Mouse (Mus musculus) liver, embryonic 11.5 days (tissue): ENCODE data around the gene Mov10. TPM values are rescaled to one million over a fixed set of nuclear protein-coding genes. Genes with fewer than 3 reads are reported as not detected.

Experiments used
- polyA plus RNA-seq: library from polyadenylated mRNA; unstranded; fragments of >200 nt; fragmentation: Nextera tagmentation; extraction: Ambion mirVana; gene quantifications from 2 replicates; pipeline ENCODE4 v1.2.1, GENCODE M21; 2014

Mov10 gene
- polyA plus RNA-seq, 1 experiment from 2014 or later, result 36.0 TPM

Other genes with a start within 250 kb of the Mov10 start
- 92.2 and 109 TPM in 2 replicates for gene Slc16a1, start 179.9 kb downstream of the Mov10 start, polyA plus RNA-seq
- gene Ppm1j, start 37.5 kb downstream of the Mov10 start, polyA plus RNA-seq, result 1.8 and 1.9 TPM in 2 replicates
- not detected in 2 replicates for gene Fam19a3, start 36.7 kb downstream of the Mov10 start, polyA plus RNA-seq
- 57.3 and 64.9 TPM in 2 replicates for gene Rhoc, start 30.2 kb downstream of the Mov10 start, polyA plus RNA-seq
- 22.5 and 25.6 TPM in 2 replicates for gene St7l, start 45.4 kb upstream of the Mov10 start, polyA plus RNA-seq
- gene Capza1, start 45.9 kb upstream of the Mov10 start, polyA plus RNA-seq, result 169 and 209 TPM in 2 replicates
- 0.52 and 0.73 TPM in 2 replicates for gene Wnt2b, start 143.4 kb upstream of the Mov10 start, polyA plus RNA-seq
- 12.1 and 12.6 TPM in 2 replicates for gene Cttnbp2nl, start 234.6 kb upstream of the Mov10 start, polyA plus RNA-seq
- gene 4930564D02Rik, start 248.3 kb upstream of the Mov10 start, polyA plus RNA-seq, result not detected in 2 replicates